Mouse (Mus musculus) heart, embryonic 15.5 days (tissue): ENCODE data around the gene Ushbp1. TPM values are rescaled to one million over a fixed set of nuclear protein-coding genes. Genes with fewer than 3 reads are reported as not detected.

Experiments
- polyA plus RNA-seq: library from polyadenylated mRNA; unstranded; fragments of >200 nt; fragmentation: Nextera tagmentation; extraction: Ambion mirVana; gene quantifications from 2 replicates; pipeline ENCODE4 v1.2.1, GENCODE M21; 2015

Gene Ushbp1
- polyA plus RNA-seq, 1 experiment from 2014 or later = 14.6 TPM

Other genes with a start within 250 kb of the Ushbp1 start
- gene Myo9b, start 123.1 kb downstream of the Ushbp1 start, polyA plus RNA-seq = 13.6 and 20.2 TPM in 2 replicates
- gene Haus8, start 122.9 kb downstream of the Ushbp1 start, polyA plus RNA-seq = 114 and 120 TPM in 2 replicates
- gene Use1, start 29.0 kb downstream of the Ushbp1 start, polyA plus RNA-seq = 67.6 and 75.3 TPM in 2 replicates
- 4.9 and 7.2 TPM in 2 replicates for gene Ocel1, start 24.5 kb downstream of the Ushbp1 start, polyA plus RNA-seq
- gene Nr2f6, start 13.8 kb downstream of the Ushbp1 start, polyA plus RNA-seq = 43.4 and 51.5 TPM in 2 replicates
- 75.5 and 89.9 TPM in 2 replicates for gene Babam1, start 1.1 kb upstream of the Ushbp1 start, polyA plus RNA-seq
- 23.0 and 34.0 TPM in 2 replicates for gene Ankle1, start 10.2 kb upstream of the Ushbp1 start, polyA plus RNA-seq
- gene Abhd8, start 67.9 kb upstream of the Ushbp1 start, polyA plus RNA-seq = 34.6 and 45.0 TPM in 2 replicates
- gene Mrpl34, start 69.2 kb upstream of the Ushbp1 start, polyA plus RNA-seq = 149 and 188 TPM in 2 replicates
- gene Dda1, start 73.4 kb upstream of the Ushbp1 start, polyA plus RNA-seq = 68.4 and 84.1 TPM in 2 replicates
- 0.81 and 1.9 TPM in 2 replicates for gene Ano8, start 90.2 kb upstream of the Ushbp1 start, polyA plus RNA-seq
- 10.5 and 11.8 TPM in 2 replicates for gene Gtpbp3, start 92.3 kb upstream of the Ushbp1 start, polyA plus RNA-seq
- 87.2 and 113 TPM in 2 replicates for gene Plvap, start 116.0 kb upstream of the Ushbp1 start, polyA plus RNA-seq
- gene Ccdc194, start 129.9 kb upstream of the Ushbp1 start, polyA plus RNA-seq = 0.30 and 0.48 TPM in 2 replicates
- 34.6 and 45.1 TPM in 2 replicates for gene Bst2, start 141.7 kb upstream of the Ushbp1 start, polyA plus RNA-seq
- 51.1 and 65.2 TPM in 2 replicates for gene Mvb12a, start 147.1 kb upstream of the Ushbp1 start, polyA plus RNA-seq
- 0.42 and 1.1 TPM in 2 replicates for gene Tmem221, start 163.1 kb upstream of the Ushbp1 start, polyA plus RNA-seq
- 0.08 TPM in 1 of 2 replicates, not detected in the other for gene Nxnl1, start 170.8 kb upstream of the Ushbp1 start, polyA plus RNA-seq
- gene Slc27a1, start 173.1 kb upstream of the Ushbp1 start, polyA plus RNA-seq = 18.8 and 27.8 TPM in 2 replicates
- 159 and 171 TPM in 2 replicates for gene Pgls, start 196.4 kb upstream of the Ushbp1 start, polyA plus RNA-seq
- 2.1 and 3.1 TPM in 2 replicates for gene Fam129c, start 201.8 kb upstream of the Ushbp1 start, polyA plus RNA-seq
- 50.4 and 64.5 TPM in 2 replicates for gene Colgalt1, start 215.2 kb upstream of the Ushbp1 start, polyA plus RNA-seq